Mouse (Mus musculus) forebrain, postnatal 0 days (tissue): ENCODE data around the gene Mknk1. TPM values are rescaled to one million over a fixed set of nuclear protein-coding genes. Genes with fewer than 3 reads are reported as not detected.

ENCODE experiments used
- ATAC-seq: fragments of 200-750 bp; cut with Nextera tagmentation; 2 replicates; pipeline ENCODE4 v1.8.0; 2017; ENCODE audit warnings: mild to moderate bottlenecking, moderate library complexity
- DNase-seq: peaks from one replicate; pipeline ENCODE4 v3.0.0-alpha.2; 2015
- H3K27ac ChIP-seq: fragments of 300-500 bp; sonication (generic); 2 replicates; pipeline ENCODE4 v1.5.1; 2014; ENCODE audit warnings: low read depth, mild to moderate bottlenecking, antibody characterized with exemption, low read length, moderate library complexity, mixed read lengths
- H3K27me3 ChIP-seq: fragments of 300-500 bp; sonication (generic); 2 replicates; pipeline ENCODE4 v1.6.1; 2014; ENCODE audit warnings: mild to moderate bottlenecking, low read length, mixed read lengths; ENCODE audit not compliant: insufficient read depth
- H3K36me3 ChIP-seq: fragments of 300-500 bp; sonication (generic); 2 replicates; pipeline ENCODE4 v1.6.1; 2014; ENCODE audit warnings: mild to moderate bottlenecking, moderate library complexity; ENCODE audit not compliant: insufficient read depth
- H3K4me1 ChIP-seq: fragments of 300-500 bp; sonication (generic); 2 replicates; pipeline ENCODE4 v1.6.1; 2014; ENCODE audit warnings: antibody characterized with exemption; ENCODE audit not compliant: insufficient read depth
- H3K4me2 ChIP-seq: fragments of 300-500 bp; sonication (generic); 2 replicates; pipeline ENCODE4 v1.6.1; 2014; ENCODE audit warnings: low read depth, mild to moderate bottlenecking, moderate library complexity
- H3K4me3 ChIP-seq: fragments of 300-500 bp; sonication (generic); 2 replicates; pipeline ENCODE4 v1.5.1; 2014; ENCODE audit warnings: low read depth, low read length, mixed read lengths
- H3K9ac ChIP-seq: fragments of 300-500 bp; sonication (generic); 2 replicates; pipeline ENCODE4 v1.6.1; 2014; ENCODE audit warnings: mild to moderate bottlenecking
- H3K9me3 ChIP-seq: fragments of 300-500 bp; sonication (generic); 2 replicates; pipeline ENCODE4 v1.6.1; 2016; ENCODE audit warnings: low read length
- CTCF ChIP-seq: sonication (generic); IDR thresholded peaks from 2 replicates; pipeline ENCODE4 v1.5.1; 2016; ENCODE audit warnings: antibody characterized with exemption, control low read depth, low read depth
- WGBS: fragments of 180-500 bp; shearing (Covaris S2); extraction: QIAGEN DNeasy Blood & Tissue Kit; methylation state at CpG from one replicate; pipeline ENCODE4 v1.1.7; 2014; 5-methylcytosine and 5-hydroxymethylcytosine counted together
- polyA plus RNA-seq: library from polyadenylated mRNA; unstranded; fragments of >200 nt; fragmentation: Nextera tagmentation; extraction: Ambion mirVana; gene quantifications from 2 replicates; pipeline ENCODE4 v1.2.1, GENCODE M21; 2015
- total RNA-seq: library from RNA; depleted of rRNA; stranded (reverse); fragments of >200 nt; gene quantifications from 2 replicates; pipeline ENCODE4 v1.2.3, GENCODE M21; 2014; rRNA removed

Gene Mknk1
- total RNA-seq: 18.9 and 19.8 TPM in 2 replicates
- 22.8 and 24.3 TPM in 2 replicates for polyA plus RNA-seq

GRCm38 (mm10) chr4:115838696-115839641 is at the start of gene Mknk1:
Gene Mknk1 (plus strand): TSS chr4:115839198.
- Histone ChIP-seq H3K27me3 (no peaks in the 10 kb centered on the region), H3K9ac (peak within 1 kb of the TSS; percentile 60), H3K4me1 (0 out of 2 replicates have a peak, but pooled peaks cover 7% of the 10 kb centered on the region), H3K9me3 (no peaks in the 10 kb centered on the region), H3K27ac (no peak within 1 kb of the TSS), H3K4me3 (peak within 1 kb of the TSS; percentile 75), H3K36me3 (no peaks in the 10 kb centered on the region; the same call in 1 of the 2 replicates), H3K4me2 (peak within 1 kb of the TSS; percentile 71)
- ATAC-seq: peak; percentile 98
- DNase-seq: peak; percentile 93
- peak; percentile 34 for TF ChIP-seq CTCF
- WGBS: 3% methylated on average over 51 of the region's 51 CpGs

GRCm38 (mm10) chr4:115790864-115791263 is 48.1 kb upstream of the Mknk1 start:
- Histone ChIP-seq H3K4me3 (no peak overlapping the region), H3K27me3 (no peaks in the 10 kb centered on the region), H3K4me2 (no peak overlapping the region), H3K36me3 (peaks cover 34% of the 10 kb centered on the region), H3K9ac (no peak overlapping the region), H3K4me1 (peaks cover under 1% of the 10 kb centered on the region; the same call in 1 of the 2 replicates), H3K9me3 (no peaks in the 10 kb centered on the region), H3K27ac (no peak overlapping the region)
- no peak for ATAC-seq
- 78% methylated on average over 3 of the region's 3 CpGs for WGBS
- TF ChIP-seq CTCF: no peak
- no peak for DNase-seq

- H3K9me3 ChIP-seq: no peaks in the 10 kb centered on the region
- H3K27ac ChIP-seq: no peak overlapping the region
- no peaks in the 10 kb centered on the region for H3K4me1 ChIP-seq
- no peak overlapping the region for H3K9ac ChIP-seq
- 94% methylated on average over 3 of the region's 3 CpGs for WGBS
- H3K27me3 ChIP-seq: no peaks in the 10 kb centered on the region
- DNase-seq (no peak), ATAC-seq (no peak)
- H3K36me3 ChIP-seq: peaks cover 52% of the 10 kb centered on the region
- H3K4me3 ChIP-seq: no peak overlapping the region
- TF ChIP-seq CTCF: no peak
- H3K4me2 ChIP-seq: no peak overlapping the region
These were observed 43.6 kb upstream of the Mknk1 start for GRCm38 (mm10) chr4:115795360-115795759.

- Histone ChIP-seq H3K9me3 (no peaks in the 10 kb centered on the region), H3K9ac (no peak overlapping the region), H3K27ac (no peak overlapping the region), H3K27me3 (no peaks in the 10 kb centered on the region), H3K4me3 (no peak overlapping the region), H3K4me2 (no peak overlapping the region), H3K36me3 (peaks cover 57% of the 10 kb centered on the region), H3K4me1 (no peaks in the 10 kb centered on the region)
- ATAC-seq (no peak), DNase-seq (no peak)
- WGBS: 46% methylated on average over 3 of the region's 3 CpGs
- TF ChIP-seq CTCF: no peak
These were observed 39.0 kb upstream of the Mknk1 start for GRCm38 (mm10) chr4:115799981-115800380.

GRCm38 (mm10) chr4:115812326-115812725 is 26.7 kb upstream of the Mknk1 start:
- Histone ChIP-seq H3K4me3 (no peak overlapping the region), H3K36me3 (peaks cover 17% of the 10 kb centered on the region), H3K9me3 (no peaks in the 10 kb centered on the region), H3K27me3 (no peaks in the 10 kb centered on the region), H3K27ac (no peak overlapping the region), H3K9ac (no peak overlapping the region), H3K4me2 (no peak overlapping the region), H3K4me1 (no peaks in the 10 kb centered on the region)
- ATAC-seq (no peak), DNase-seq (no peak)
- 80% methylated on average over 4 of the region's 4 CpGs for WGBS
- no peak for TF ChIP-seq CTCF

GRCm38 (mm10) chr4:115815606-115816005 is 23.4 kb upstream of the Mknk1 start:
- peaks cover 17% of the 10 kb centered on the region for H3K36me3 ChIP-seq
- DNase-seq: no peak
- no peak overlapping the region for H3K9ac ChIP-seq
- no peak for TF ChIP-seq CTCF
- no peak overlapping the region for H3K4me2 ChIP-seq
- H3K27ac ChIP-seq: no peak overlapping the region
- 94% methylated on average over 5 of the region's 5 CpGs for WGBS
- no peak overlapping the region for H3K4me3 ChIP-seq
- H3K27me3 ChIP-seq: no peaks in the 10 kb centered on the region
- no peak for ATAC-seq
- no peaks in the 10 kb centered on the region for H3K4me1 ChIP-seq
- H3K9me3 ChIP-seq: no peaks in the 10 kb centered on the region

- no peak for ATAC-seq
- no peak overlapping the region for H3K4me3 ChIP-seq
- WGBS: 82% methylated on average over 3 of the region's 3 CpGs
- H3K9ac ChIP-seq: no peak overlapping the region
- no peaks in the 10 kb centered on the region for H3K9me3 ChIP-seq
- 0 out of 2 replicates have a peak, but pooled peaks cover 5% of the 10 kb centered on the region for H3K36me3 ChIP-seq
- H3K4me1 ChIP-seq: no peaks in the 10 kb centered on the region
- no peak for DNase-seq
- TF ChIP-seq CTCF: no peak
- no peak overlapping the region for H3K27ac ChIP-seq
- H3K4me2 ChIP-seq: no peak overlapping the region
- H3K27me3 ChIP-seq: no peaks in the 10 kb centered on the region
These were observed 18.8 kb upstream of the Mknk1 start for GRCm38 (mm10) chr4:115820199-115820598.
